Mouse (Mus musculus) thymus, adult 2 months (tissue): Measurements from ENCODE around the gene Ak8. TPM values are rescaled to one million over a fixed set of nuclear protein-coding genes. Genes with fewer than 3 reads are reported as not detected.
A peak's percentile ranks its signal among the peaks of the same experiment; 100 is the strongest.

Source experiments
- DNase-seq: peaks from one replicate; pipeline ENCODE4 v3.0.0; 2021
- H3K27ac ChIP-seq: fragments of 200-500 bp; 2 replicates; pipeline ENCODE4 v1.5.1; 2012; ENCODE audit warnings: low read length, control low read depth; ENCODE audit not compliant: control insufficient read depth, insufficient read depth
- H3K27me3 ChIP-seq: fragments of 200-500 bp; 2 replicates; pipeline ENCODE4 v1.6.1; 2012; ENCODE audit warnings: mild to moderate bottlenecking, low read length, moderate library complexity, mixed read lengths; ENCODE audit not compliant: control insufficient read depth, insufficient read depth
- H3K36me3 ChIP-seq: fragments of 200-500 bp; 2 replicates; pipeline ENCODE4 v1.6.1; 2012; ENCODE audit warnings: mild to moderate bottlenecking, low read length, moderate library complexity; ENCODE audit not compliant: control insufficient read depth, insufficient read depth
- H3K4me1 ChIP-seq: fragments of 200-500 bp; replicated peaks from 2 replicates; pipeline ENCODE4 v1.6.1; 2012; ENCODE audit warnings: low read length; ENCODE audit not compliant: control insufficient read depth, insufficient read depth
- H3K4me3 ChIP-seq: fragments of 200-500 bp; 2 replicates; pipeline ENCODE4 v1.5.1; 2012; ENCODE audit warnings: mild to moderate bottlenecking, low read length, control low read depth, moderate library complexity; ENCODE audit not compliant: control insufficient read depth, insufficient read depth
- CTCF ChIP-seq: fragments of 200-500 bp; IDR thresholded peaks from 2 replicates; pipeline ENCODE4 v1.5.1; 2012; ENCODE audit warnings: mild to moderate bottlenecking, control low read depth, low read length, moderate library complexity, borderline replicate concordance; ENCODE audit not compliant: control insufficient read depth, poor library complexity, insufficient read depth; ENCODE audit errors: extremely low read depth
- POLR2A ChIP-seq: fragments of 200-500 bp; IDR thresholded peaks from 2 replicates; pipeline ENCODE4 v1.6.1; 2012; ENCODE audit warnings: mild to moderate bottlenecking, low read length, control low read depth, moderate library complexity; ENCODE audit not compliant: control insufficient read depth, poor library complexity, insufficient read depth; ENCODE audit errors: extremely low read depth
- WGBS: fragments of 180-500 bp; shearing (Covaris S2); methylation state at CpG from one replicate; pipeline ENCODE4 v1.1.7; 2018; 5-methylcytosine and 5-hydroxymethylcytosine counted together
- polyA plus RNA-seq: library from polyadenylated mRNA; depleted of rRNA; stranded (reverse); fragments of >200 nt; gene quantifications from 2 replicates; pipeline ENCODE4 v1.2.3, GENCODE M21; 2012

Gene Ak8
- polyA plus RNA-seq, 1 experiment = 0.89 TPM

- WGBS = 56% methylated on average over 16 of the region's 16 CpGs
- H3K4me1 ChIP-seq = peaks cover 9% of the 10 kb centered on the region
- H3K4me3 ChIP-seq = no peak overlapping the region
- H3K36me3 ChIP-seq = no peaks in the 10 kb centered on the region
- TF ChIP-seq CTCF = no peak
- TF ChIP-seq POLR2A = no peak
- DNase-seq = peak; percentile 16
- no peaks in the 10 kb centered on the region for H3K27me3 ChIP-seq
- H3K27ac ChIP-seq = no peak overlapping the region
Observed at GRCm38 (mm10) chr2:28727786-28728404, 27.9 kb downstream of the Ak8 start.

- DNase-seq = no peak
- H3K27me3 ChIP-seq = no peaks in the 10 kb centered on the region
- H3K4me3 ChIP-seq = no peak overlapping the region
- no peaks in the 10 kb centered on the region for H3K36me3 ChIP-seq
- TF ChIP-seq POLR2A (no peak), CTCF (no peak)
- H3K4me1 ChIP-seq = peaks cover 9% of the 10 kb centered on the region
- H3K27ac ChIP-seq = no peak overlapping the region
Observed at GRCm38 (mm10) chr2:28730676-28731075, 30.7 kb downstream of the Ak8 start.

DNA sequence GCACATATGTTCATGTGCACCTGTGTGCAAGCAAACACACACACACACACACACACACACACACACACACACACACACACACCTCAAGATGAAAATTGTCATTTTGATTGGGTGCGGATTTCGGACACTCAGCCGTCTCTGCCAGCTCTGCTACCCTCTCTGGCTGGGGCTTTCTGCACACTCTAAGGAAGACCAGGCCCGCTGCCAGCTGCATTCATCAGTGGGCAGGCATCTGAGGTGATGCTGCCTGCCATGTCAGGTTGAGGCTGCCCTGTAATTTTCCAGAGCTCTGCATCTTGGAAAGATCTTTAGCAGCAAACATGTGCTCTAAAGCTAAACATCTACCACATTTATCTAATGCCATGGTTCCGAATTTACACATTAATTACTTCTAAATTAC is 37.1 kb downstream of the Ak8 start:
- TF ChIP-seq POLR2A = no peak
- TF ChIP-seq CTCF = no peak
- H3K4me1 ChIP-seq = no peaks in the 10 kb centered on the region
- DNase-seq = no peak
- no peak overlapping the region for H3K4me3 ChIP-seq
- H3K27ac ChIP-seq = no peak overlapping the region
- no peaks in the 10 kb centered on the region for H3K36me3 ChIP-seq
- H3K27me3 ChIP-seq = no peaks in the 10 kb centered on the region
- 95% methylated on average over 5 of the region's 5 CpGs for WGBS

DNA sequence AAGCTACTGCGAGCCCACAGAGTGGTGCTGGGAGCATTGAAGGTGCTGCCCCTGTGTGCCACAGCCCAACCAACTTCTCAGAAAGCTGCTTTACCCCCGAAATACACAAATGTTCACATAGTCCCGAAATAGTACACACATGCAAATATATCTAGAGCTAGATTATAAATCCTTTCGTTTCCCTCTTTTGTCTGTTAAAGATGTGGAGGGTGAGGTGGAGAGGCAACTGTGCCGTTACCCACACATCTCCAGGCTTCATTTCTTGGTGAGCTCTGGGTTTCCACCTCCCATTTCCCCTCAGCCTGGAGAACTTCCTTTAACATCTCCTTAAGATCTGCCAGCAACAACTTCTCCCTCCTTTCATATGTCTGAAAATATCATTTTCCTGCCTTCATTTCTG is 40.2 kb downstream of the Ak8 start:
- Histone ChIP-seq H3K27ac (no peak overlapping the region), H3K4me1 (no peaks in the 10 kb centered on the region), H3K4me3 (no peak overlapping the region), H3K27me3 (no peaks in the 10 kb centered on the region), H3K36me3 (no peaks in the 10 kb centered on the region)
- TF ChIP-seq POLR2A (no peak), CTCF (no peak)
- WGBS = 64% methylated on average over 5 of the region's 5 CpGs
- no peak for DNase-seq

- Histone ChIP-seq H3K27me3 (no peaks in the 10 kb centered on the region), H3K36me3 (no peaks in the 10 kb centered on the region), H3K4me1 (no peaks in the 10 kb centered on the region), H3K27ac (no peak overlapping the region), H3K4me3 (no peak overlapping the region)
- 86% methylated on average over 8 of the region's 8 CpGs for WGBS
- DNase-seq = no peak
- no peak for TF ChIP-seq POLR2A
- TF ChIP-seq CTCF = no peak
Observed at GRCm38 (mm10) chr2:28742701-28743100, 42.7 kb downstream of the Ak8 start.

- Histone ChIP-seq H3K27ac (no peak overlapping the region), H3K36me3 (no peaks in the 10 kb centered on the region), H3K4me3 (no peak overlapping the region), H3K27me3 (no peaks in the 10 kb centered on the region), H3K4me1 (0 out of 2 replicates have a peak, but pooled peaks cover 6% of the 10 kb centered on the region)
- DNase-seq = no peak
- no peak for TF ChIP-seq POLR2A
- TF ChIP-seq CTCF = no peak
- 86% methylated on average over 15 of the region's 15 CpGs for WGBS
Observed at GRCm38 (mm10) chr2:28746682-28747332, 46.8 kb downstream of the Ak8 start.

DNA sequence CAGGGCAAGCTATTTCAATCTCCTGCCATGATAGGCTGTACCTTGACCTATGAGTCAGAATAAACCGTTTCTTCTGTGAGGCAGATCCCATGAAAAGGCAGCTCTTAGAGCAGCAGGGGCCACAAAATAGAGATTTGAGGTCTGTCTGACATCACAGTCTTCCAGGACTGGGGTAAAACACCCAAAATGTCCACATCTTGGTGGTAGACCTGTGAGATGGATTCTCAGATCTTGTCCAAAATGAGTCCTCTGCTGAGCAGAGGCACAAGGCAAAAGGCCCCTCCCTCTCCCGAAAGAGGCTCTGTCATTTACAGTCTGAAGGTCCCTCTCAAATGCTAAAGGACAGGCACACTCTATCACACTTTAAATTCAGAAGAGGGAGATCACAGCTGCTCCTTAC is 47.7 kb downstream of the Ak8 start:
- WGBS = 98% methylated on average over 2 of the region's 2 CpGs
- Histone ChIP-seq H3K4me1 (peaks cover 9% of the 10 kb centered on the region; the same call in 1 of the 2 replicates), H3K4me3 (no peak overlapping the region), H3K27ac (no peak overlapping the region), H3K27me3 (no peaks in the 10 kb centered on the region), H3K36me3 (no peaks in the 10 kb centered on the region)
- TF ChIP-seq CTCF (no peak), POLR2A (no peak)
- no peak for DNase-seq
